Mouse (Mus musculus): ENCODE measurements at regions not wholly inside any gene's neighbourhood (a gene's known extent, or its start where the extent isn't known, plus 50 kb on each side); places are given as distances from the start of the nearest gene placed in this dataset.

DNA sequence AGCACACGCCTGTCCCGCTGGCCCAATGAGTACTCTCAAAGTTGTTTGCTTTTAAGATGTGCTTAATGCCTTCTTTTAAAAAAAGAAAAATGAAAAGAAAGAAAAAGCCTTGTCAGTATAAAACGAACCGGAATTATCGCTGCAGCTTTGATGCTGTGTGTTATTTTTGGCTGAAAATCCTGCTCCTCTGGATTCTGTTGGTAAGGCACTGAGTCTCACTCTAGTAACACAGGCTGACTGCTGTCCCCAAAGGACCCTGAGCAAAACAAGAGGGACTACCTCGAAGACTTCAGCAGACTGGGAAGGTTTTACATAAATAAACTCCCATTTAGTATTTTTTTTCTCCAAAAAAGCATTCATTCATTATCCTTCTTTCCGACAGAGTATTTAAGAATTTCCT lies 196.1 kb upstream of the Ppargc1a start:
- TF ChIP-seq POLR2A (IDR thresholded peaks at IDR 0.05; ENCODE audit: control insufficient read depth, low read depth, low read length): no peak
- TF ChIP-seq CTCF (IDR thresholded peaks at IDR 0.05; ENCODE audit: control insufficient read depth, insufficient read depth, insufficient replicate concordance, low read depth, low read length): no peak
